Mouse (Mus musculus): ENCODE measurements around the gene Rnf17.

DNA sequence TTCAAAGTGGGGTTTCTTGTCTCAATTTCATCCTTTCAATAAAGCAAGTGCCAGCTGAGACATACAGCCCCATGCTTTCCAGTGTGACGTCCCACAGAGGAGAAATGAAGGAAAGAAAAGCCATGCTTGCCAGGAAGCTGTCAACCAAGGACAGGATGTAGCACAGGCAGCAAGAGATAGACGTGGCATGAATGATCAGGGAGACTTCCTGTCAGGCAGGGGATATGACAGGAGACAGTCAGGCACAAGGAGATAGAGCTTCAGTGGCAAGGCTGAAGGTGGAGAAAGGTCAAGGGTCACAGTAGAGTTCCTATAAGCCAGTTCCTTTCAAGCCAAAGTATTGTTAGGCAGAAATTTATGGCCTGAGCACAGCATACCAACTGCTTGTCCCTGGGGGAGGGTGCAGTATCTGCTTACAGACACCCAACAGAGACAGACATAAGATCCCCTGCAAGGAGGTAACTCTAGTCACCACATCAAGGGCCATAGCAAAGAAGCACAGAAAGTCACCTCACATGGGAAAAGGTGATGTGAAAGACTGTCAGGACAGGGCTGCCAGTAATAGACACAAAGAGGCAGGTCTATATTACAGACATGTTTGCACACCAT, 8.6 kb upstream of the Rnf17 start:
- TF ChIP-seq CTCF (IDR thresholded peaks at IDR 0.05; ENCODE audit: borderline replicate concordance, insufficient read depth, low read depth, low read length) (no peak), POLR2A (IDR thresholded peaks at IDR 0.05; ENCODE audit: borderline replicate concordance, insufficient read depth, low read length) (no peak)
